Mouse (Mus musculus): Measurements from ENCODE around the gene Ccng2.

Gene Ccng2

GRCm38 (mm10) chr5:93266883-93267704, at the start of gene Ccng2:
TSS of gene Ccng2 (plus strand) at chr5:93267257.
- peak; percentile 99 for DNase-seq (ENCODE audit: low spot score in 2 of 2)

GRCm38 (mm10) chr5:93218375-93218774, 48.7 kb upstream of the Ccng2 start:
- DNase-seq (ENCODE audit: low spot score in 2 of 2): no peak

DNA sequence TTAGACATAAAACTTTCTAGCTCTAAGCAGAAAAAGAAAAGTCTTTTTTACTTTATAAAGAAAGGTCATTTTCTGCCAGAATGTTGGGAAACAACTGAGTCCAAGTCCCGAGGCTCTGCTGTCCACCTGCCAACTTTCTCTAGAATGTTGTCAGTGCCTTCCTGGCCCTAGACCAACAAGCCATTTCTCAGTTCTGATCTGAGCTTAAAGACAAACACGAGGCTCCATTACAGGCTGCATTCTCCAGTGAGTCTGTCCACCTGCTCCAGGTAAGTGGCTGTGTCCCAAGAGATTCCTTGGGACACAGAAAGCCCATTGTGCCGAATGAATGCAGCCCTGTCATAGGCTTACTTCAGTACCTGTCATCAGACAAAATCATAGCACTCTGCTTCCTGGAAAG, 45.4 kb upstream of the Ccng2 start:
- DNase-seq (ENCODE audit: low spot score in 2 of 2): no peak

GRCm38 (mm10) chr5:93224549-93224948, 42.5 kb upstream of the Ccng2 start:
- no peak for DNase-seq (ENCODE audit: low spot score in 2 of 2)

DNA sequence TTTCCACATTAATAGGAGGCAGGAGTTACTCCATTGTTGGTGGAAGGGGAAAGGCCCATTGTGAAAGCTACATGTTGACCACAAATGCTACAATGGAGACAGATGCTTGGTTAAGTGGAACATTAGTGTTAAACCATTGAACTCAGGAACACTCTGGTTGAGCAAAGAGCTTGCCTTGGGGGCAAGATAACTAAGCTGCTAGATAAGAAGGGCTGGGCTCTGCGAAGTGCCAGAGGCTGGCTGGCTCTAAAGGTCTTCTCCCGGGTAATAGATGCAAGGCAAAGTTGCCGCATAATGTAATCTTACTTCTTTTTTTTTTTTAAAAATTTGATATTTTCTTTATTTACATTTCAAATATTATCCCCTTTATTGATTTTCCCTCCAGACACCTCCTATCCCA, 39.9 kb upstream of the Ccng2 start:
- no peak for DNase-seq (ENCODE audit: low spot score in 2 of 2)

GRCm38 (mm10) chr5:93229527-93229926, 37.5 kb upstream of the Ccng2 start:
- no peak for DNase-seq (ENCODE audit: low spot score in 2 of 2)

DNA sequence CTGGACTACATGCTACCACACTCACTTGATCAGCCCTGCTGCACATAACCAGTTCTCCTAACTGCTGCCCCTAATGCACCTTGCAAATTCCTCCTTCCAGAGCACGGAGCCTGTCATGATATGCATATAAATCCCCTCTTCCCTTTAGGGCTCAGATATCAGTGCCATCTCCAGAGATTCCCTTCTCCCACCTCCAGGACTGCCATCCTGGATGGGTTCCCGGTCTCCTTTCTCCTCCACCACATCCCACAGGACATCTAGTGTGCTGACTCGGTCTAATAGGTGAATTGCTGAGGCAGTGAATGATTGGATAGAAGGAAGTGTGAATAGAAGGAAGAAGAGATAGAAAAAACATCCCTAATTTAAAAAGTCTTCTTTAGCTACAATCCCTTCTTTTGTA, 35.3 kb upstream of the Ccng2 start:
- no peak for DNase-seq (ENCODE audit: low spot score in 2 of 2)

DNA sequence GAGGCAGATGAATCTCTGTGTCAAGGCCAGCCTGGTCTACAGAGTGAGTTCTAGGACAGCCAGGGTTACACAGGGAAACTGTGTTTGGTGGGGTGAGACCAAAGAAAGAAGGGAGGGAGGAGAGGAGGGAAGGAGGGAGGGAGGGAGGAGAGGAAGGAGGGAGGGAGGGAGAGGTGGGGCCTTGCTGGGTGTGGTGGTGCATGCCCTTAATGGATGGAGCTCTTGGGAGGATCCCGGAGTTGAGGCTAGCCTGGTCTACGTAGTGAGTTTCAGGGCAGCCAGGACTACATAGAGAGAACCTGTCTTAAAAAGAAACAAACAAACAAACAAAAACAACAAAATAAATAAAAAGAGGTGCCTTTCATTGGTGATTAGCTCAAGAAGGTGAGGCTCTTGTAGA, 34.2 kb upstream of the Ccng2 start:
- no peak for DNase-seq (ENCODE audit: low spot score in 2 of 2)

DNA sequence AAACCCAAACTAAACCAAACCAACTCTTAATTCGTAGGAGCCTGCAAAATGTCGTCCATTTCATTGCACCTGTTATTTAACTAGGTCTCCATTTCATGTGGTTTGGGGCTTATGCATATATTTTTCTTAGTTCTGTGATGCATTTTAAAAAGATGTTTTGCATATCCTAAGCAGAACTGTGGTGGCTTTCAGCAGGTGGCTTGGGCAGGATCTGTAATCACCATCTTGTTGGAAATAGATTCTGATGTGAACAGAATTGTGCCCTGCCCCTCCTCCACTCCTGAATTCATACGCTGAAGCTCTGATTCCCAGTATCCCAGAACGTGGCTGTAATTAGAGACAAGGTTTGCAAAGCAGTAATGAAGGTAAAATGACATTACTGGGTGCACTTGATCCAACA, 32.9 kb upstream of the Ccng2 start:
- no peak for DNase-seq (ENCODE audit: low spot score in 2 of 2)

GRCm38 (mm10) chr5:93234605-93235004, 32.5 kb upstream of the Ccng2 start:
- DNase-seq (ENCODE audit: low spot score in 2 of 2): no peak

GRCm38 (mm10) chr5:93235888-93236287, 31.2 kb upstream of the Ccng2 start:
- DNase-seq (ENCODE audit: low spot score in 2 of 2): no peak

- no peak for DNase-seq (ENCODE audit: low spot score in 2 of 2)
These were observed 30.5 kb upstream of the Ccng2 start for GRCm38 (mm10) chr5:93236541-93236940.

DNA sequence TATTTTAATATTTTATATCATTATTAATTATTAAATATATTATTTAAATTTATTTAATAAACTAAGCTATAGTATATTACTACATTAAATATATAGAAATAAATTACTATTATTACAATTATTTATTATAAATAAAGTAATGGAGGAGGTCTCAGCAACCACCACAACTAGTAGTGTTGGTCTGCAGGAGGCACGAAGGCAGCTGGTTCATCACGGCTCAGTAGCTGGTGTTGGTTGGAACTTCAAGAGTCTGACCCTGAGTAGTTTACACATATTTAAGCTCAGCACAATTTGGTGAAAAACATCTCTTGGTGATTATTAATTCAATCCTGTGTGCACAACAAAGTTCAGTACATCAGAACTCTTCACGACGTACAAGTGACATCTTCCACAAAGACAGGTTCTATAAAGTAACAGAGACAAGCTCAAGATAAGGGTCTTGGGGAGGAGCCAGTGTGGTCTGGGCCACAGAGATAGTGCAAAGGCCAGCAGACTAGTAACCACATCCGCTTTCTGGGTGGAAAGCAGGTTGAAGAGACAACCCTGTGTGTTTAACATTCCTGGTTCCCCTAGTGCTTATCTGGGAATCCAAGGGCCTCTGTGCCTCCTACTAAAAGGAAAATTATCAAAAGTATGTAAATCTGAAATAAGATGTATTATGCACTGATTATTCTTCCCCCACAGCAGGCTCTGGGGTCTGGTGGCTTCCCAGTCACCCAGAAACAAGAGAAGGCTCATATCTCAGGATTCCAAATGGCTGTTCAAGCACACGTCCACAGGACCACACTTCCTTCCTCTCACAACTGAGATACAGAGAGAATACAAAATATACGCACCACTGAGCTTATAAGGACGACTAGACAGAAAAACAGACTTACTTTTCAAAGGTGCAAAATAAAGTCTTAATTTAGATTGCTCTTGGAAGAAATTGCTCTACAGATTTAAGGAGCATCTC, 27.2 kb upstream of the Ccng2 start:
- DNase-seq (ENCODE audit: low spot score in 2 of 2): peak; percentile 34 to 37

DNA sequence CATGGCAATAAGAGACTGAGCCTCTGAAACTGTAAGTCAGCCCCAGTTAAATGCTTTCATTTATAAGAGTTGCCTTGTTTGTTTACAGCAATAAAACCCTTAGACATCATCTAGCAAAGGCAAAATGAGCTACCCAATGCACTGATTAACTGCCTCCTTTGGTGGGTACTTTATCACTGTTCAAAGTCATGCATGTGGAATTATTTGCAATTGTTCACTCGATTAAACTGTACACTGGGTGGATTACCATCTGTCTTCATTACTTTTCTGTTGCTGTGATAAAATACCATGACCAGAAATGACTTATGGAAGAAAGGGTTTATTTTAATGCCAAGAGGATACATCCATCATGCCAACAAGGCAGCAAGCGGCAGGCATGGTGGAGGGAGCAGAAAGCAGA, 21.8 kb upstream of the Ccng2 start:
- no peak for DNase-seq (ENCODE audit: low spot score in 2 of 2)

- DNase-seq (ENCODE audit: low spot score in 2 of 2): no peak
These were observed 17.0 kb upstream of the Ccng2 start for GRCm38 (mm10) chr5:93249940-93250578.

DNA sequence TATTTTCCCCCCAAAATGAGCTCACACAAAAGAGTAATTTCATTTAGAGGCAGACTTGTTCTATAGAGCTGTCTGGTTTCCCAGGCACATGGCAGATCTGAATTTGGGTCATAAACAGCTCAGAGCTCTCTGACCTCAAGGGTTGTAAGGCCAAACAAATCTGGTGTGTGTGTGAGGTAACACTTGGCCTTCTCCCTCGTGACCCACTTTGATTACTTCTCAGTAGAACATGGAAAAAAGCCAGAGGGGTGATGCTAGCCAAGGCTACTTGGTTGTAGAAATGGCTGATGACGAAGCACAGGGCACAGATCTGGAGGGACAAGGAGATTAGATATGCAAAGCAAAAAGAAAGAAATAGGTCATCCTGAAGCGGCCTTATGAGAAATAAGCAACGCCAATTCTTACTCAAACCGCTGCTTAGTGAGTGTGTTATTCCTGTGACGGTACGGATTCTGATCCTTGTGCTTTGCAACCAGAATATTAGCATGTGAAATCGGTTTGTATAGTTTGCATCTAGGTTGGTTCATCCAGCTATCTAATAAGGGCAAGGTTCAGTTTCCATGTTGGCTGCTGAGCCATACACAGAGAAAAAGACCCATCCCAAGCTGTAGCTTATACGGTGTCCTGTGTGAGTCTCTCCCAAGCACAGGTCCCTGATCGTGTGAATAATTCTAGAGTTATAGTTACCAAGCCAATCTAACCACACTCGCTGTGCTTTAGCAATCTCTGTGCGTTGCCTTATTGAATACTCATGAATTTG, 15.9 kb upstream of the Ccng2 start:
- DNase-seq (ENCODE audit: low spot score in 2 of 2): no peak

DNA sequence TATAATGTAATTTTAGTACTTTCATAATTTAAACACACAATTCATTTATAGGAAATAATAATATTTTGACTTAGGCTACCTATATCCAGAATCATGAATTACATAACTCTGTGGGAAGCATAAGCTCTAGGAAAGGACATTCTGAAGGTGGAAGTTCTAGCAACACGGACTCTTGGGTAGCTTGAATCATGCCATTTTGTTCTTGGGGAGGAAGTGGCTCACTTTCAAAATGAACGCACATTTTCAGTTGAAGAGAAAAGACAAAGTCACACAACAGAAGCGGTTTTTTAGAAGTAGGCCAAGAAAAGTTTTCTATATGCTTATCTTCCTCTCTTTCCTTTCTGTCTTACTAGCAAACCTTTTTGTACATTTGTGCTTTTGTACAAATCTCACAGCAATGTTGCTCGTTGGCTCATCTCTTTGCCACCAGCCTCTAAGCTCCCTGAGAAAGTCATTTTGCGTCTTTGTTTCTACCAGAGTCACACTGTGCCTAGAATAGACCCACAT, 11.2 kb upstream of the Ccng2 start:
- no peak for DNase-seq (ENCODE audit: low spot score in 2 of 2)

DNA sequence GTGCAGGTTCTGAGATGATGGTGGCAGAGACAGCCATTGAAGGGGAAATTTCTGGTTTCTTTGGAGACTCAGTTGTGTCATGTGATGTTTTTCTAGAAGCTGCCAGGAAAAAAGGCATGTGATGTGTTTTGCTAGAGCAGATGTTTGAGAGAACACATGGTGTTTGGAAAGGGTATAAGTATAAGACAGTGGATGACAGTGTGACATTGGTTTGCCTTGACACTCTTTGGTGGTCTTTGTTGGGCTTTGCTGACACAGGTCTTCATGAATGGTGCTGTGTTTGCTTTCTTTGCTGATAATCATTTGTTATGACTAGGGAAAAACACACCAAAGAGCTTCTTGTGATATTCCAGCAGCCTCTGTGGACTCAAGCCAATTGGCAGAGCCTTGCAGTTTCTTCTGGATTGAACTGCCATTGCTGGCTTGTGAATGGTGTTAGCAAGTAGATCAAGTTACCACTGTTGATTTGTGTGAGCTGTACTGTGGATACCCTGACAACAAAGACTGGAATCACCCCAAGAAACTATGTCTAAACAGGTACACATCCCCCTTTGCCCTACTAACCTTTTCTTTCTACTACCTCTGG, 10.1 kb upstream of the Ccng2 start:
- DNase-seq (ENCODE audit: low spot score in 2 of 2): no peak

DNA sequence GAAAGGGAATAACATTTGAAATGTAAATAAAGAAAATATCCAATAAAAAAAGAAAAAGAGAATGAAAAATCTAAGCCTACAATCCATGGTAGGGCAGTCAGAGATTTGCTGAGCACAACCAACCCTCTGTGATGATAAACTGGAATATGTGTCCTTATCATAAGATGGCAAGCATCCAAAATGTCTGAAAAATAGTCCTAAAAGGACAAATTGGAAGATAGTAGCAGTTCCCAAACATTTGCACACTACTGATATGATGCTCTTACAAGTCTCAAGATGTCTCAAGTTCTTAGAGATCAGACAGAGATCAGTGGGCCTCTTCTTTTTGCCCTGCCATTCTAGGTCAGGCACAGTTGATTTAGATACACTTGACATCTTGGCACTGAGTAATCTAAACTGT, 7.7 kb upstream of the Ccng2 start:
- DNase-seq (ENCODE audit: low spot score in 2 of 2): no peak

DNA sequence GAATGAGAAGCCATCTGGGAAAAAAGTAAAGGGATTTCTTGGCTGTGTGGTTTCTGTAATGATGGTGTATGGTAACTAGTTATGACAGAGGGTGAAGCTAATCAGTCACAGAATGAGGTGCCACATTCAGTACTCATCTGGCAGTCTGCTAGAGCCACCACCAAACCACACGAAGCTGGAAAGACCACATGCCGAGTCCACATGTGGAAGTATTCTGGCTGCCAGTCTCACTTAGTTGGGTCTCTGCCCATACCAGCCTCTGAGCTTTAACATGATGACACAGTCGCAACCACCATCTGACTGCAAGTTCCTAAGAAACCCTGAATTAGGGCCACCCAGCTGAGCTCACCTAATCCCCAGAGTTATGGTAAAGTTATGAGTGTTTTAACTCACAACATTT, 6.1 kb upstream of the Ccng2 start:
- DNase-seq (ENCODE audit: low spot score in 2 of 2): no peak

GRCm38 (mm10) chr5:93262751-93263150, 4.3 kb upstream of the Ccng2 start:
- no peak for DNase-seq (ENCODE audit: low spot score in 2 of 2)

Data from natural killer cell, adult 2 months (primary cell).